Mouse (Mus musculus) spleen, embryonic (tissue): ENCODE results near the gene Pkd1l3.

Experiments
- CTCF ChIA-PET: fragments of 350-600 bp; sonication (Branson Sonifier 250); formaldehyde crosslinking; loops from one replicate; lab custom pipeline; 2022; lab: Charles Lee

Pkd1l3 gene

DNA sequence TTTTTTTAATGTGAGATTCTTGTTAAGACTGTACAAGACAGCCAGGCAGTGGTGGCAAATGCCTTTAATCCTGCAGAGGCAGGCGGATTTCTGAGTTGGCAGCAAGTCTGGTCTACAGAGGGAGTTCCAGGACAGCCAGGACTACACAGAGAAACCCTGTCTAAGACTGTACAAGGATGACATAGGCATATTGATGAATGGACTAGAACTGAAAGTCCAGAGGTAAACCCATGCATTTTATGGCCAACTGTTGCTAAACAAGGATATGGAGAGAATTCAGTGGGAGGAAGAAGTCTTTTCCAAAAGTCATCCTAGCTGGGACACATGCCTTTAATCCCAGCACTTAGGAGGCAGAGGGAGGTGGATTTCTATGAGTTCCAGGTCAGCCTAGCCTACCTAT is 83.4 kb downstream of the Pkd1l3 start:
- CTCF ChIA-PET = no interaction called here

DNA sequence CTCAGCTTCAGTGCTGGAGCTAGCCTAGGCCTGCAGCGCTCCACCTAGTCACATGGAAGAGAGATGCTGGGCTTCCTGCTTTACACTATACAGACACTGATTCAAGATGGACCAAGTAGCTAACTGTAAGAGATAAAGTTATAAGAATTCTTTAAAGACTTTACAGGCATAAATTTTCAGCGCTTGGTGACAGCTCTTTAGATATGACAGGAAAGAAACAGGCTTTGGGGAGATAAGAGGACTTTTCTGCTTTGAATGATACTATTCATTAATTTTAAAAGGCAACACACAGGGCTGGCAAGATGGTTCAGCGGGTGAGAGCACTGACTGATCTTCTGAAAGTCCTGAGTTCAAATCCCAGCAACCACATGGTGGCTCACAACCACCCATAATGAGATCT is 84.2 kb downstream of the Pkd1l3 start:
- CTCF ChIA-PET = no interaction called here

DNA sequence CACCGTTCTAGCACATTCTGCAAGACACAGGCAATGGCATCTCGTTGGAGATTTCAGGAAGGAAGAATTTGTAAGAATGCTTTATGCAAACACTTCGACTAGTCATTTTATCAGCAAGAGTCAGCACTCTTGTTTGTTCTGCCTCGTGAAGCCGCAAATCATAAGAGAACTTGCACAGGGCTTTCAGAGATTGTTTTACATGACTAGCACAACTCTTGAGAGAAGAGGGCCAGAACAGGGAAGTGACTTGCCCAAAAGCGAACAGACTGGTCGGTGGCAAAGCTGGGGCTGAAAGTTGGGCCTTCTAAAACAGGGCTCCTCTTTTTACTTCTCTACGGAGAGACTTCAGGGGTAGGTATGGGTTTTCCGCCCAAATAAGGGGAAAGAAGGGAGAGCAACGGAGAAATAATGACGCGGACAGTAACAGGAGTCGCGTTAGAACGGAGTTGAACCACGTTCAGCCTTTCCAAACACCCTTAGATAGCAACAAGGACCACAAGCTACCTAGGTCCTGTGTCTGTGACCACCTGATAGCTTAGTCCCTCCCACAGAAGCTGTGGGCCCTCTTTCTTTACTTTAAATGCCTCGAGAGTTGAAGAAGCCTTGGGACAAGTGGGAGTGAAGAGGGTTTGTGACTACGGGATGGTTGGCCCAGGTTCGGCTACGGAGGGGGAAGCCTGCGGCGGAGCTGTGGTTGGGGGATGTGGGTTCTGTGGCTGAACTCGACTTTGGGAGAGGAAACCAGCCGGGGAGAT is 90.4 kb downstream of the Pkd1l3 start:
- CTCF ChIA-PET = interaction anchor here (0.8 kb wide), 1 partner anchor 10 kb away, joined by 3 read pairs; no protein-coding TSS in a partner anchor

GRCm38 (mm10) chr8:109705320-109706075 is 91.2 kb downstream of the Pkd1l3 start, which contains the start of gene Zfp821:
Gene Zfp821 (plus strand): TSS chr8:109705546.
- CTCF ChIA-PET = interaction anchor here (0.8 to 1.6 kb wide), 2 partner anchors 11 kb away, joined by 3 to 5 read pairs; no protein-coding TSS in a partner anchor

GRCm38 (mm10) chr8:109706076-109706873 is 92.0 kb downstream of the Pkd1l3 start:
- CTCF ChIA-PET = interaction anchor here (1.6 kb wide), 1 partner anchor 12 kb away, joined by 5 read pairs; no protein-coding TSS in a partner anchor

DNA sequence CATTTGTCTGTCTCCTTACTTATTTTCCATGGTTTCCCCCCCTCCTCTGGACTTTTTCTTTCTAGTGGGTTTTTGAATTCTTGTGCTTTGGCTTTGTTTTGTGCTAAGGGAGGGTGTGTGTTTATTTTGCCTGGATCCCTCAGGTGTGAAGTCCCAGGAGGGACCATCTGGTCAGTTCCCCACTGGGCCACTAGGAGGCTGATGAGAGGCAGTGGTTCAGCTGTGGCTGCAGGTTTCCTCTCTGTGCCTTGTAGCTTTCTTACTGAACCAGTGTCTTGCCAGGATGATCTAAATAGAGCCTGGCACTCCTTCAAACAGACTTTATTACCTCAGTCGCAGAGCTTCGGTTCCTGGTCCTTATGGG is 92.5 kb downstream of the Pkd1l3 start:
- CTCF ChIA-PET = interaction anchor here (1.1 to 1.6 kb wide), 2 partner anchors 13 to 30 kb away, joined by 5 to 6 read pairs; no protein-coding TSS in a partner anchor

DNA sequence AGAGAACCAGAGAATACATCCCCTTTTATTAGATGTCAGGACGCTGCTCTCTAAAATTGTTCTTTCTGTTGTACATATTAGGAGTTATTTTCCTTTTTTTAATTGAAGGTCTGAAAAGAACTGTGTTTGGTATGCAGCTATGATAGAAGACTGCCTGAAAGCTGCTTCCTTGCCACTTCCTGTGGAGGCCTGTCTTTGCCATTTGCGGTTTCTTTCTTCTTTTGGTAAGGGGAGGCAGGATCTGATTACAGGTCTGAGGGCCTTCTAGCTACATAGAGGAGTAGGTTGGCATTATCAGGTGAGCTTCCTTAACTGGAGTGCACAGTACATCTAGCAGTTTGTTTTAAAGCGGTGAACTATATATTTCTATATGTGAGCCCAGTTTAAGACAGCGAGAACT is 93.6 kb downstream of the Pkd1l3 start:
- CTCF ChIA-PET = interaction anchor here (1.1 kb wide), 1 partner anchor 29 kb away, joined by 6 read pairs; no protein-coding TSS in a partner anchor

- CTCF ChIA-PET = no interaction called here
Observed at GRCm38 (mm10) chr8:109712521-109712920, 98.2 kb downstream of the Pkd1l3 start.

DNA sequence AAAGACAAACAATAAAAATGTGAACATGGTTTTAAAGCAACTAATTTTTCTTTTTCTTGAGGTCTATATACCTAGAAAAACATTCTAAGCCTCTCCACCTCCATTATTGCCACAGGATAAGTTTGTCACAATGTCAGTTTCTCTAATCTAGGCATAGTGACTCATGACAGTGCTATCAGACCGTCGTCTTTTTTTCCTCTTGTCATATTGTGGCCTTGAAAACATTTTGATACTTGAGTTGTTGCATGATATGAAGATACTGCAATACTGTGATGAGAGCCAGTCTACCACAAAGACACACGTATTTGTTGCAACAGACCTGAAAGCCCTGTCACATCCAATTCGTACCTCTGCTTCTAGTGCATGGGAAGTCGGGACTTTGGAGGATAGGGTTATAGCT is 100.6 kb downstream of the Pkd1l3 start:
- CTCF ChIA-PET = no interaction called here
